Mouse (Mus musculus): ENCODE measurements around the gene Rora. TPM values are rescaled to one million over a fixed set of nuclear protein-coding genes. Genes with fewer than 3 reads are reported as not detected.
A peak's percentile ranks its signal among the peaks of the same experiment; 100 is the strongest.

Gene Rora
- polyA plus RNA-seq, 1 experiment from 2014 or later, result 4.2 TPM

DNA sequence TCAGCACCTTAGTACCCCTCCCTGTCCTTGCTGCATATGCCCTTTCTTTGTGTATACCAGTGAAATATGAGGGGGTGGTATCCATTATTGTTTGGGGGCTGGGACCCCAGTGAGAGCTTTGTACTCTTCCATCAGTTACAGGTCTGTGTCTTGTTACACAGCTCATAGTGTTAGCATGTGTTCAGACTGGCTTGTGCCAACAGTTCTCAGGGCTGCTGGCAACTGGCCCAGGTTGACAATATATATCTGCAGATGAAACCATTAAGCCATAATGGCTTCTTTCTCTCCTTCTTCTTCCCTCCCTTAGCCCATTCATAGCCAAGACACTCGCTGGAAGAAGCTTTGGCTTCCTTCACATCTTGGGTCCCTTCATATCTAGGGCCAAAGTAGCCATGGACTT, 263.2 kb downstream of the Rora start:
- Histone ChIP-seq H3K4me3 (no peak overlapping the region), H3K27ac (no peak overlapping the region), H3K27me3 (ENCODE audit: insufficient read depth, poor library complexity, severe bottlenecking) (no peaks in the 10 kb centered on the region), H3K36me3 (no peaks in the 10 kb centered on the region), H3K9me3 (no peaks in the 10 kb centered on the region), H3K4me1 (replicated peaks) (peaks cover 14% of the 10 kb centered on the region)
- DNase-seq (ENCODE audit: low spot score), result no peak
- 81% methylated on average over 1 of the region's 1 CpGs for WGBS

- Histone ChIP-seq H3K36me3 (no peaks in the 10 kb centered on the region), H3K4me1 (replicated peaks) (no peaks in the 10 kb centered on the region), H3K9me3 (no peaks in the 10 kb centered on the region), H3K27ac (no peak overlapping the region), H3K27me3 (ENCODE audit: insufficient read depth, poor library complexity, severe bottlenecking) (no peaks in the 10 kb centered on the region), H3K4me3 (no peak overlapping the region)
- WGBS, result 92% methylated on average over 12 of the region's 12 CpGs
- no peak for DNase-seq (ENCODE audit: low spot score)
Observed at GRCm38 (mm10) chr9:68923128-68923601, 269.6 kb downstream of the Rora start.

DNA sequence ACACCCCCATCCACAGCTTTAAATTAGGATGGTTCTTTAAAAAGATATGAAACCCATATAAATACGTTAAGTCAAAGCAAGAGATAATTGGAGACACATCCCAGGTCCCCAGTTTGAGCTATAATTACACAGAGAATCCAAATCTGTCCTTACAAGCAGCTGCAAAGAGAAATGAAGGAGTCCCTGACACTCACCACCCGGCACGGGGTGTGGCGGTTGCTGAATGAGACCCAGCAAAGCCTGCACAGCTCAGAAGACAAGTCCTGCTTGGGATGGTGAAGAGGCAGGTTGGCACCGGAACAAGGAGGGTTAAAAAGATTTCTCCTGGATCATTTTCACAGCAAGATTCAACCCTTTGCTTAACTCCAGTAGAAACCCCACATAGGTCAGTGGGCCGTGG, 272.8 kb downstream of the Rora start:
- Histone ChIP-seq H3K27ac (no peak overlapping the region), H3K4me1 (replicated peaks) (peaks cover 6% of the 10 kb centered on the region; the same call in 1 of the 2 replicates), H3K27me3 (ENCODE audit: insufficient read depth, poor library complexity, severe bottlenecking) (no peaks in the 10 kb centered on the region), H3K4me3 (no peak overlapping the region), H3K36me3 (no peaks in the 10 kb centered on the region), H3K9me3 (0 out of 2 replicates have a peak, but pooled peaks cover 2% of the 10 kb centered on the region)
- 95% methylated on average over 6 of the region's 6 CpGs for WGBS
- no peak for DNase-seq (ENCODE audit: low spot score)

DNA sequence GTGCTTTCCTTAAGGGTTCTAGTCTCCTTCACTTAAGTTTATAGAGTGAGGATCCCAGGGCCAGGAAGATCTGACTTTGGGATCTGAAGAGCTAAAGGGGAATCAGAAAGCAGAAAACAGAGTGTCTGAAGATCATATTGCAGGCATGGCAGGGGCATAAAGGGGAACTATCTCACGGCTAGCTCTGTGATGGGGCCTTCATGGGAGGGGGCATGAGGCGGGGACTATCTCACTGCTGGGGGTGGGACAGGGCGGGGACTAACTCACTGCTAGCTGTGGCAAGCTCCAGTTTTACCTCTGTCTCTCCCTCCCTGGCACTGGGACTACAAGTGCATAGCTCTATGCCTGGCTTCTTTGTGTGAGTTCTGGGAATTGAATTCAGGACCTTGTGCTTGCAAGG, 279.6 kb downstream of the Rora start:
- Histone ChIP-seq H3K27me3 (ENCODE audit: insufficient read depth, poor library complexity, severe bottlenecking) (no peaks in the 10 kb centered on the region), H3K27ac (no peak overlapping the region), H3K36me3 (no peaks in the 10 kb centered on the region), H3K4me3 (no peak overlapping the region), H3K9me3 (peaks cover 6% of the 10 kb centered on the region; the same call in 1 of the 2 replicates), H3K4me1 (replicated peaks) (peaks cover 6% of the 10 kb centered on the region; the same call in 1 of the 2 replicates)
- WGBS, result 60% methylated on average over 3 of the region's 3 CpGs
- DNase-seq (ENCODE audit: low spot score), result no peak

DNA sequence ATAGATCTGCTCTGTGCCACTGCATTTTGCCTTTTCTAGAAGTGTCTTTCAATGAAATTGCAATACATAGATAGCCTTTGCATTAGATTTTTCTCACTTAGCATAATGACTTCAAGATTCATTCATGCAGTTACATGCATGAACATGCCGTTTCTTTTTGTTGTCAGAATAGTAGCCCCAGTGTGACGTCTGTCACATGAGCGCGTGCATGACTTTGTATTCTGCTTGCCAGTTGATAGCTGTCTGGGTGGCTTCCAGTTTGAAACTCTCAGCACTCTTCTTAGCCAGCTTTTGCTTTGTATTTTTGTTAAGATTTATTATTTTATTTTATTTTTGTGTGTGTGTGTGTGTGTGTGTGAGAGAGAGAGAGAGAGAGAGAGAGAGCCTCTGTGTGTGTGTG, 280.7 kb downstream of the Rora start:
- peaks cover 4% of the 10 kb centered on the region; the same call in 1 of the 2 replicates for H3K9me3 ChIP-seq
- no peak overlapping the region for H3K27ac ChIP-seq
- DNase-seq (ENCODE audit: low spot score), result no peak
- no peak overlapping the region for H3K4me3 ChIP-seq
- no peaks in the 10 kb centered on the region for H3K36me3 ChIP-seq
- H3K4me1 ChIP-seq (replicated peaks), result peaks cover 6% of the 10 kb centered on the region; the same call in 1 of the 2 replicates
- no peaks in the 10 kb centered on the region for H3K27me3 ChIP-seq (ENCODE audit: insufficient read depth, poor library complexity, severe bottlenecking)
- 86% methylated on average over 4 of the region's 4 CpGs for WGBS

DNA sequence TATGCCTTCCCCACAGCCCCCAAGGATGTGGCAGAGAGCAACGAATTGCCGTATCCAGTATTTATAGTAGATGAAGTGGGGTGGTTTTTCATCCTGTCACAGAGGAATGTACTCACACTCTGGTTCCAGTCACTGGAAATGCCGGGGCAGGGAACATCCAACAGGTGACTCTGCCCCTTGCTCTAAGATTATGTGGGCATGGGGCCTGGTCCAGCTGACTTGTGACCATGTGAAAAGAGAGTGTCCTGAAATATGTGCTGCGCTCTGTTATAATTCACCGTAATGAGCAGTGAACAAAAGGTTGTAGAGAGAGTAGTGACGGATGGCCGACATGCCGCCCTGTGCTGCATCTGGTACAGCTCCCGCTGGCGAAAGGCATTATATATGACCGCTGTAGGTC, 282.0 kb downstream of the Rora start:
- Histone ChIP-seq H3K4me3 (no peak overlapping the region), H3K9me3 (peaks cover 4% of the 10 kb centered on the region; the same call in 1 of the 2 replicates), H3K36me3 (no peaks in the 10 kb centered on the region), H3K4me1 (replicated peaks) (peaks cover 2% of the 10 kb centered on the region; the same call in 1 of the 2 replicates), H3K27me3 (ENCODE audit: insufficient read depth, poor library complexity, severe bottlenecking) (no peaks in the 10 kb centered on the region), H3K27ac (no peak overlapping the region)
- DNase-seq (ENCODE audit: low spot score), result no peak
- WGBS, result 91% methylated on average over 11 of the region's 11 CpGs

DNA sequence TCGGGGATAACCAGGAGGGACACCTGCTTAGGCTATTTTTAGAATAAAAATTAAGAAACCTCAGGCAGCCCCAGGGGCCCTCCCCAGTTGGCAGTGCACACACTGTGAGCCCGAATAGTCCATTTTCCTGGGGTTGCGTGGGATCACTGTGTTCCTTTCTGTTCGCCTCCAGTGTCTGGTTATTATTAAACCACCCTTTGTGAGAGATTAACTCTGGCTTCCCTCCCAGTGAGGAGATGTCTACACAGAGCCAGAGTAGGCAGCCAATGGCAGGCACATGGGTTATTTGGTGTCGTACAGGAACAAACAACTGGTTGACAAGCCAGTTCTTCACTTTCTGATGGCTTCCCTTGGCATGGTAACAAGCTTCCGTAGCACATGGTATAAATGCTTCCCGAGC, 287.5 kb downstream of the Rora start:
- DNase-seq (ENCODE audit: low spot score), result no peak
- no peaks in the 10 kb centered on the region for H3K36me3 ChIP-seq
- peaks cover 4% of the 10 kb centered on the region; the same call in 1 of the 2 replicates for H3K9me3 ChIP-seq
- WGBS, result 84% methylated on average over 7 of the region's 7 CpGs
- H3K4me1 ChIP-seq (replicated peaks), result no peaks in the 10 kb centered on the region
- no peak overlapping the region for H3K4me3 ChIP-seq
- peaks cover 10% of the 10 kb centered on the region for H3K27me3 ChIP-seq (ENCODE audit: insufficient read depth, poor library complexity, severe bottlenecking)
- H3K27ac ChIP-seq, result no peak overlapping the region

GRCm38 (mm10) chr9:68942595-68943011, 289.0 kb downstream of the Rora start:
- H3K9me3 ChIP-seq, result no peaks in the 10 kb centered on the region
- H3K36me3 ChIP-seq, result no peaks in the 10 kb centered on the region
- DNase-seq (ENCODE audit: low spot score), result no peak
- H3K27ac ChIP-seq, result no peak overlapping the region
- H3K4me3 ChIP-seq, result no peak overlapping the region
- H3K27me3 ChIP-seq (ENCODE audit: insufficient read depth, poor library complexity, severe bottlenecking), result peaks cover 24% of the 10 kb centered on the region
- peaks cover 8% of the 10 kb centered on the region; the same call in 1 of the 2 replicates for H3K4me1 ChIP-seq (replicated peaks)
- 82% methylated on average over 4 of the region's 4 CpGs for WGBS

DNA sequence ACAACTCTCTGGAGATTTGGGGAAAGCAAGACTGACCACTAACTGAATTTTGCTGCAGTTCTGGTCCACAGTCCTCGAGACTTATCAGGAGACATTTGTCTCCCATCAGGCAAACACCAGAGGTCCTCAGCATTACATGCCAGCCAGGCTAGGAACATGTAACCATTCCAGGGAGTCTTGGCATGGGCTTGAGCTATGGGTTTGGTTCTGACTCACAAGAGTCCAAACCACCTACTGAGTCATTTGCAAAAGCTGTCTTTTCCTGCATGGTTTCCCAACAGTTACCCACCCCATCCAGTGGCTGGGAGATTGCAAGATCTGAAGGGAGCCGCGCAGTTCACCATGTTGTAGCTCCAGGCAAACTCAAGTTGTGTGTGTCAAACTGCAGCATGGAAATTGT, 290.4 kb downstream of the Rora start:
- no peaks in the 10 kb centered on the region for H3K9me3 ChIP-seq
- H3K4me1 ChIP-seq (replicated peaks), result peaks cover 17% of the 10 kb centered on the region
- H3K4me3 ChIP-seq, result no peak overlapping the region
- WGBS, result 94% methylated on average over 3 of the region's 3 CpGs
- no peak for DNase-seq (ENCODE audit: low spot score)
- no peak overlapping the region for H3K27ac ChIP-seq
- H3K36me3 ChIP-seq, result no peaks in the 10 kb centered on the region
- H3K27me3 ChIP-seq (ENCODE audit: insufficient read depth, poor library complexity, severe bottlenecking), result peaks cover 24% of the 10 kb centered on the region

- Histone ChIP-seq H3K27ac (no peak overlapping the region), H3K4me1 (replicated peaks) (peaks cover 17% of the 10 kb centered on the region), H3K27me3 (ENCODE audit: insufficient read depth, poor library complexity, severe bottlenecking) (peaks cover 33% of the 10 kb centered on the region), H3K36me3 (no peaks in the 10 kb centered on the region), H3K9me3 (no peaks in the 10 kb centered on the region), H3K4me3 (no peak overlapping the region)
- 28% methylated on average over 6 of the region's 6 CpGs for WGBS
- peak; percentile 49 for DNase-seq (ENCODE audit: low spot score)
Observed at GRCm38 (mm10) chr9:68947707-68948106, 294.1 kb downstream of the Rora start.

GRCm38 (mm10) chr9:68948141-68948540, 294.6 kb downstream of the Rora start:
- Histone ChIP-seq H3K9me3 (no peaks in the 10 kb centered on the region), H3K27me3 (ENCODE audit: insufficient read depth, poor library complexity, severe bottlenecking) (peaks cover 37% of the 10 kb centered on the region), H3K36me3 (no peaks in the 10 kb centered on the region), H3K4me3 (no peak overlapping the region), H3K27ac (peak overlapping the region; percentile 50; the same call in 1 of the 2 replicates), H3K4me1 (replicated peaks) (peaks cover 17% of the 10 kb centered on the region)
- 58% methylated on average over 3 of the region's 3 CpGs for WGBS
- DNase-seq (ENCODE audit: low spot score), result no peak

- H3K27ac ChIP-seq, result no peak overlapping the region
- no peaks in the 10 kb centered on the region for H3K36me3 ChIP-seq
- no peaks in the 10 kb centered on the region for H3K9me3 ChIP-seq
- no peak overlapping the region for H3K4me3 ChIP-seq
- DNase-seq (ENCODE audit: low spot score), result no peak
- 64% methylated on average over 12 of the region's 12 CpGs for WGBS
- peaks cover 9% of the 10 kb centered on the region; the same call in 1 of the 2 replicates for H3K27me3 ChIP-seq (ENCODE audit: insufficient read depth, poor library complexity, severe bottlenecking)
- 0 out of 2 replicates have a peak, but pooled peaks cover 4% of the 10 kb centered on the region for H3K4me1 ChIP-seq (replicated peaks)
Observed at GRCm38 (mm10) chr9:68956210-68956874, 302.8 kb downstream of the Rora start.

DNA sequence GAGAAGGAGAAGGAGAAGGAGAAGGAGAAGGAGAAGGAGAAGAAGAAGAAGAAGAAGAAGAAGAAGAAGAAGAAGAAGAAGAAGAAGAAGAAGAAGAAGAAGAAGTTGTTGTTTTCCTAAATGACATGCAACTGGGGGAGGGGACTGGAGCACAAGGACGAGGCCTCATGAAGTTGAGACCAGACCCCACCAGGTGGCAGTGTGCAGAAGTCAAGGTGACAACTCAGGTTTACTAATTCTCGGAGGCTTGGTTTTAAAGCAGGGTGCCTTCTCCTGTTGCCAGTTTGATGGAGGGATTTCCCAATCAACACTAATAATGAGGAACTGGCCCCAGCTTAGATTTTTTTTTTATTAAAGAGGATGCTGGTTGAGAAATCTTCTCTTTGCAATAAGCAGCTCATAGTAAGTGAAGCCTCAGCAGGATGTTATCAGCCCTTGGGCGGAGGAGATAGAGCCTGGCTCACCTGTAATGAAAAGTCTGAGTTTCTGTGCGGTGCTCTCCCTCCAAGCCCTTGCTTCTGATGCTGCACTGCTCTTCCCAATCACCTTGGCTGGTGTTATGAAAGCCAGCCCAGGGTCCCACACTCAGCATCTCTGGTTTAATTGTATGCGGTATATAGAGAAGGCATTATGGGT, 303.5 kb downstream of the Rora start:
- Histone ChIP-seq H3K4me3 (no peak overlapping the region), H3K27me3 (ENCODE audit: insufficient read depth, poor library complexity, severe bottlenecking) (0 out of 2 replicates have a peak, but pooled peaks cover 5% of the 10 kb centered on the region), H3K27ac (no peak overlapping the region), H3K9me3 (no peaks in the 10 kb centered on the region), H3K4me1 (replicated peaks) (0 out of 2 replicates have a peak, but pooled peaks cover 4% of the 10 kb centered on the region), H3K36me3 (no peaks in the 10 kb centered on the region)
- 67% methylated on average over 5 of the region's 5 CpGs for WGBS
- peak; percentile 40 for DNase-seq (ENCODE audit: low spot score)

All from hindbrain, embryonic 10.5 days (tissue).